Mouse (Mus musculus): Measurements from ENCODE around the gene Glce. TPM values are rescaled to one million over a fixed set of nuclear protein-coding genes. Genes with fewer than 3 reads are reported as not detected.

Glce gene
- polyA plus RNA-seq, 1 experiment from 2014 or later: 27.6 TPM

DNA sequence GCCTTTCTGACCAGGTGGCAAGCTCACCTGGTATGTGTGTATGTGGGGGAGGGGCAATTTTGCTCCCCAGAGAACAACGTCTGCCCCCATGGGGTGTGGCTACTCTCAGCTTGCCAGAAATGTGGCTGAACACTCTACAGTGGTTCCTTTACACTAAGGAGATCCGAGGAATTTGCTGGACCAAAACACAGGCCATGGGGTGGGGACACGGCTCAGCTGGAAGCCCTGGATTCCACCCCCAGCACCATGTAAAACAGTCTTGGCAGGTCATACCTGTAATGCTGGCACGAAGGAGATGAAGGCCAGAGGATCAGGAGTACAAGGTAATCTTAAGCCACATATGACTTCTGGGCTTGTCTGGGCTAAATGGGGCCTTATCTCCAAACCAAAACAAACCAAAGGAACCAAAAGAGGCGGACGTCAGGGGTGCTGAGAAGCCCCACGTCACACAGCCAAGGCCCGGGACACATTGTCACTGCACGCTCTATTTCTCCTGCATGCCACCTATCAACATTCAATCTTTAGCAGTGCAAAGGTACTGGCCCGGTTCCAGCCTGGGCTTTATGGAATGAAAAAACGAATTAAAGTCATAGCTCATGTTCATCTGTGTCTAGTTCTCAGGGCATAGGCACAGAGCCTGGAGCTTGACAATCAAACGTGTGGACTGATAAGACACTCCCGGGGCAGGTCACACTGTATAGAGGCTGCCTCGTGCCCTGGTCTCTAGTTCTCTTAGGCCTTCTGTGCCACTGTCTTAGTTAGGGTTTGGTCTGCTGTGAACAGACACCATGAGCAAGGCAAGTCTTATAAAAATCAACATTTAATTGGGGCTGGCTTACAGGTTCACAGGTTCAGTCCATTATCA is 104.0 kb downstream of the Glce start:
- no peaks in the 10 kb centered on the region for H3K9me3 ChIP-seq (ENCODE audit: control insufficient read depth, low read depth, low read length)
- H3K9ac ChIP-seq (replicated peaks; ENCODE audit: low read depth, low read length): no peak overlapping the region
- no peak overlapping the region for H3K4me2 ChIP-seq (replicated peaks; ENCODE audit: low read depth, low read length)
- no peaks in the 10 kb centered on the region for H3K36me3 ChIP-seq (ENCODE audit: control insufficient read depth, insufficient read depth, low read length)
- ATAC-seq (ENCODE audit: insufficient number of reproducible peaks, insufficient read depth, low FRiP score, low read depth): no peak
- H3K27ac ChIP-seq (ENCODE audit: low read length): no peak overlapping the region; the same call in 1 of the 2 replicates
- no peak overlapping the region for H3K4me3 ChIP-seq (ENCODE audit: low read depth, low read length)
- no peaks in the 10 kb centered on the region for H3K27me3 ChIP-seq (ENCODE audit: control insufficient read depth, insufficient read depth, low read length)
- H3K4me1 ChIP-seq (ENCODE audit: control insufficient read depth, insufficient read depth, low read length): peaks cover 6% of the 10 kb centered on the region; the same call in 1 of the 2 replicates
- 51% methylated on average over 14 of the region's 14 CpGs for WGBS

DNA sequence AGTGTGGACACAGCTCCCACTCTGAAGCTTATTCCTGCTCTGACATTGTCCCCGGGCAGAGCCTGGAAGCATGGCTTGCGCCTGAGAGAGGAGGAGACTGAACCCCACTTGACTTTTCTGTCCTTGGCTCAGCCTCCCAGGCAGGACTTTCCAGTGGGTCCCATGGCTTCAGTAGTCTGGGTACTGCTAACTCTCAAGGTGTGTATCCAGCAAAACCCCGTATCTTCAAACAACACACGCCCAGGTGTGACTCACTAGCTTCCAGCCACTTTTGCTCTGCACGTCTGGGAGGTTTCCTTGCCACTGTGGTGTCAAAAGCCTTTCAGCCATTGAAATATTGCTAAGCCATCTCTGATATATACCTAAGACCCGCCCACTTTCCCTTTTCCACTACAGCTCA is 105.1 kb downstream of the Glce start:
- no peak overlapping the region for H3K4me2 ChIP-seq (replicated peaks; ENCODE audit: low read depth, low read length)
- H3K4me3 ChIP-seq (ENCODE audit: low read depth, low read length): no peak overlapping the region
- no peaks in the 10 kb centered on the region for H3K9me3 ChIP-seq (ENCODE audit: control insufficient read depth, low read depth, low read length)
- peak overlapping the region; percentile 44; the same call in 1 of the 2 replicates for H3K27ac ChIP-seq (ENCODE audit: low read length)
- WGBS: 61% methylated on average over 6 of the region's 6 CpGs
- H3K4me1 ChIP-seq (ENCODE audit: control insufficient read depth, insufficient read depth, low read length): peaks cover 6% of the 10 kb centered on the region; the same call in 1 of the 2 replicates
- no peaks in the 10 kb centered on the region for H3K27me3 ChIP-seq (ENCODE audit: control insufficient read depth, insufficient read depth, low read length)
- no peaks in the 10 kb centered on the region for H3K36me3 ChIP-seq (ENCODE audit: control insufficient read depth, insufficient read depth, low read length)
- ATAC-seq (ENCODE audit: insufficient number of reproducible peaks, insufficient read depth, low FRiP score, low read depth): peak; percentile 62
- H3K9ac ChIP-seq (replicated peaks; ENCODE audit: low read depth, low read length): no peak overlapping the region

DNA sequence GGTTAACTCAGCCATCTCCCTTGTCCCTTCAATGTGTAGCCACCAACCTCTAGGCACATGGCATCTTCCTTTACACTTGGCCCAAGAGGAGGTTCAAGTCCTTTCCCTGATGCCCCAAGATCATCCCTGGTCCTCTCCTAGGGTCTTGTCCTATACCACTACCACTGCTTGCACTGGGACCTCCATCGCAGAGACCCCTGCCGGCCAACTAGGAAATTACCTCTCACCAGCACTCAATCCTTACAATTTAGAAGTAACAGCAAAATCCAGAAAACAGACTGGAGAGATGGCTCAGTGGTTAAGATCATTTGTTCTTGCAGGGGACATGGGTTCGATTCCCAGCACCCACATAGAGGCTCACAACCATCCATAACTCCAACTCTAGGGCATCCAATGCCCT is 107.0 kb downstream of the Glce start:
- WGBS: 64% methylated on average over 3 of the region's 3 CpGs

DNA sequence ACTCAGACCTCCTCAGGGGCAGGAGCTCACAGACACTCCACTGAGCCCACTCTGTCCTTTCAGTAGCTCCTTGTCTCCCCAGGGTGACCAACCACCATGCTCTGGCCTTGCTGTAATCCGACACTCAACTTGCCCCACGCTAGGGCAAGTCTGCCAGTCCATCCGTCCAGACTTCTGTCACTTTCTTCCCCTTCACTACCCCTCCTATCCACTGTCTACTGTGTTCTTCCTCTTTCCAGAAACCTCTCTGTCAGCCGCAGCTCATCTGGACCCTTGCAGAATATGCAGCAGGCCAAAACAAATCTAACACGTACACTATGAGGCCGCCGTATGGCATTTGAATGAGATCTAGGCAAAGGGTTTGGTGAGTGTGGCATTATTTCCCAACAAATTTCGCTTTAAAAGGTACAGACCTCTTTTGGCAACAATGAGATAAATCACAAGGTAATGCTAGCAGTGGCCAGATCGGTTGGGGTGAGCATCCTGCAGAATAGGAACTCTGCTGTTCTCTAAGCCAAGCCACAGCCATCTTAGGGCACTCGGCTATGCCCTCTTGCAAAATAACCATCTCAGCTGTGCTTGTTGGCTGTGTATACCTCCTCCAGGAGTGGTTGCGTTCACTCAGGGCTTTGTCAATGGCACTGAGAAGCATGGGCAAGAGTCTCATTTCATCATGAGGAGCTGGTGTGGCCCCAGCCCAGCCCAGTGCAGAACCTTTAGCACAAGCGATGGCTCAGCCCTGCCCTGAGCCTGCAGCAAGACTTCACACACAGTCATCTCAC is 108.9 kb downstream of the Glce start:
- 68% methylated on average over 12 of the region's 12 CpGs for WGBS
- H3K9me3 ChIP-seq (ENCODE audit: control insufficient read depth, low read depth, low read length): no peaks in the 10 kb centered on the region
- H3K9ac ChIP-seq (replicated peaks; ENCODE audit: low read depth, low read length): no peak overlapping the region
- H3K27ac ChIP-seq (ENCODE audit: low read length): no peak overlapping the region
- no peak overlapping the region for H3K4me3 ChIP-seq (ENCODE audit: low read depth, low read length)
- H3K27me3 ChIP-seq (ENCODE audit: control insufficient read depth, insufficient read depth, low read length): no peaks in the 10 kb centered on the region
- H3K4me1 ChIP-seq (ENCODE audit: control insufficient read depth, insufficient read depth, low read length): no peaks in the 10 kb centered on the region
- H3K4me2 ChIP-seq (replicated peaks; ENCODE audit: low read depth, low read length): no peak overlapping the region
- no peak for ATAC-seq (ENCODE audit: insufficient number of reproducible peaks, insufficient read depth, low FRiP score, low read depth)
- no peaks in the 10 kb centered on the region for H3K36me3 ChIP-seq (ENCODE audit: control insufficient read depth, insufficient read depth, low read length)

More for the DNA sequence above, 107.0 kb downstream of the Glce start:
- Histone ChIP-seq H3K4me2 (replicated peaks; ENCODE audit: low read depth, low read length) (no peak overlapping the region), H3K36me3 (ENCODE audit: control insufficient read depth, insufficient read depth, low read length) (no peaks in the 10 kb centered on the region), H3K9ac (replicated peaks; ENCODE audit: low read depth, low read length) (no peak overlapping the region), H3K4me3 (ENCODE audit: low read depth, low read length) (no peak overlapping the region), H3K27me3 (ENCODE audit: control insufficient read depth, insufficient read depth, low read length) (no peaks in the 10 kb centered on the region), H3K9me3 (ENCODE audit: control insufficient read depth, low read depth, low read length) (no peaks in the 10 kb centered on the region), H3K27ac (ENCODE audit: low read length) (no peak overlapping the region), H3K4me1 (ENCODE audit: control insufficient read depth, insufficient read depth, low read length) (no peaks in the 10 kb centered on the region)
- ATAC-seq (ENCODE audit: insufficient number of reproducible peaks, insufficient read depth, low FRiP score, low read depth): no peak

DNA sequence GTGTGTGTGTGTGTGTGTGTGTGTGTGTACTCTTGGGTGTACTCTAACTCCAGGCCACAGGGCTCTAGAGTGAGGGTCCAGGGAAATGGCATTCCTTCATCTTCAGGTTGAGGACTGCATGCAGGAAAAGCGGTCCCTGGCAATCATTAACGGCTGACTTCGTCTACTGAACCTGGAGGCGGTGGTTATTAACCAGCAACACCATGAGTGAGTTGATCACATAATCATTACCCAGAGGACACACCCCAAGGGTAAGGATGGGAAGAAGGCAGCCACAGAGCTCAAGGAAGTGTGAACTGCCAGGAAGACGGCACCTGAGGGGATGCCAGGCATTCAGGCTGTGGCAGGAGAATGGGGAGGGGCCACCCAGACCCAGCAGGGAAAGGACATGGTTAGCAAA is 114.1 kb downstream of the Glce start:
- no peak overlapping the region for H3K4me3 ChIP-seq (ENCODE audit: low read depth, low read length)
- WGBS: 57% methylated on average over 5 of the region's 5 CpGs
- H3K4me2 ChIP-seq (replicated peaks; ENCODE audit: low read depth, low read length): no peak overlapping the region
- H3K4me1 ChIP-seq (ENCODE audit: control insufficient read depth, insufficient read depth, low read length): 0 out of 2 replicates have a peak, but pooled peaks cover 3% of the 10 kb centered on the region
- no peak overlapping the region for H3K9ac ChIP-seq (replicated peaks; ENCODE audit: low read depth, low read length)
- H3K27ac ChIP-seq (ENCODE audit: low read length): no peak overlapping the region
- no peaks in the 10 kb centered on the region for H3K27me3 ChIP-seq (ENCODE audit: control insufficient read depth, insufficient read depth, low read length)
- ATAC-seq (ENCODE audit: insufficient number of reproducible peaks, insufficient read depth, low FRiP score, low read depth): peak; percentile 47; the same call in 1 of the 2 replicates
- H3K36me3 ChIP-seq (ENCODE audit: control insufficient read depth, insufficient read depth, low read length): no peaks in the 10 kb centered on the region
- H3K9me3 ChIP-seq (ENCODE audit: control insufficient read depth, low read depth, low read length): no peaks in the 10 kb centered on the region

Small RNA genes lying within 50 kb of the gene (microRNA-seq; reads per million reads assigned to microRNA genes)
- gene Mir5133: not detected

Other genes with a start within 250 kb of the Glce start
- gene Rplp1, start 208.1 kb downstream of the Glce start, polyA plus RNA-seq (2014; fragmentation: Nextera tagmentation; extraction: Ambion mirVana): 1,594 and 1,757 TPM in 2 replicates
- gene Kif23, start 175.9 kb downstream of the Glce start, polyA plus RNA-seq (2014; fragmentation: Nextera tagmentation; extraction: Ambion mirVana): 127 and 140 TPM in 2 replicates
- 18.7 and 20.5 TPM in 2 replicates for gene Paqr5, start 95.8 kb downstream of the Glce start, polyA plus RNA-seq (2014; fragmentation: Nextera tagmentation; extraction: Ambion mirVana)
- gene Spesp1, start 159.6 kb upstream of the Glce start, polyA plus RNA-seq (2014; fragmentation: Nextera tagmentation; extraction: Ambion mirVana): not detected in 2 replicates
- gene Anp32a, start 218.6 kb upstream of the Glce start, polyA plus RNA-seq (2014; fragmentation: Nextera tagmentation; extraction: Ambion mirVana): 108 and 118 TPM in 2 replicates

Data from stomach, embryonic 14.5 days (tissue).